ENCODE assay signal across 8 mouse cellular contexts in genomic region chr3:157520433-157520832, GRCm38 (mm10). TPM values are rescaled to one million over a fixed set of nuclear protein-coding genes. Genes with fewer than 3 reads are reported as not detected.
DNase-seq lines count a peak whose midpoint lies in the region; ATAC-seq lines count a peak whose summit lies in the region.

No protein-coding gene starts in this region.

- 0 out of 2 replicates have a peak, but pooled peaks cover 4% of the 10 kb centered on the region for H3K4me1 ChIP-seq in hindbrain, embryonic 13.5 days (replicated peaks)
- H3K4me1 ChIP-seq in midbrain, embryonic 15.5 days = no peaks in the 10 kb centered on the region

- DNase-seq in heart, postnatal 36 days = peak; percentile 18
- no peak for DNase-seq in heart, adult 9 months (ENCODE audit: low spot score in 2 of 2)
- peak; percentile 71 for DNase-seq in NIH3T3 (ENCODE audit: low read depth)
- DNase-seq in left cerebral cortex, adult 11 months (ENCODE audit: low spot score) = peak; percentile 40
- DNase-seq in urinary bladder, postnatal 36 days (ENCODE audit: low spot score in 2 of 2) = peak; percentile 24 to 47

- peak; percentile 86 for ATAC-seq in common myeloid progenitor, adult 5-6 weeks (replicated peaks; ENCODE audit: low read depth, poor library complexity, severe bottlenecking)
- ATAC-seq in hindbrain, embryonic 13.5 days (ENCODE audit: low FRiP score) = peak; percentile 84
- peak; percentile 87 for ATAC-seq in midbrain, embryonic 15.5 days (replicated peaks)

- H3K9ac ChIP-seq in hindbrain, embryonic 13.5 days = no peak overlapping the region
- H3K9ac ChIP-seq in midbrain, embryonic 15.5 days = no peak overlapping the region

- intact Hi-C loops in heart, postnatal 36 days (cut with DNase I) = loop anchor here (1.0 kb wide), 1 partner anchor 288 kb away; no protein-coding TSS in a partner anchor

- no peak overlapping the region for H3K4me2 ChIP-seq in hindbrain, embryonic 13.5 days
- H3K4me2 ChIP-seq in midbrain, embryonic 15.5 days = no peak overlapping the region

- H3K9me3 ChIP-seq in hindbrain, embryonic 13.5 days = no peaks in the 10 kb centered on the region
- no peaks in the 10 kb centered on the region for H3K9me3 ChIP-seq in midbrain, embryonic 15.5 days

- H3K36me3 ChIP-seq in hindbrain, embryonic 13.5 days = no peaks in the 10 kb centered on the region
- H3K36me3 ChIP-seq in midbrain, embryonic 15.5 days (replicated peaks) = no peaks in the 10 kb centered on the region

- WGBS in hindbrain, embryonic 13.5 days = 0% methylated on average over 1 of the region's 1 CpGs
- WGBS in midbrain, embryonic 15.5 days = 8% methylated on average over 1 of the region's 1 CpGs

- H3K4me3 ChIP-seq in hindbrain, embryonic 13.5 days = no peak overlapping the region
- no peak overlapping the region for H3K4me3 ChIP-seq in midbrain, embryonic 15.5 days

- peaks cover 17% of the 10 kb centered on the region; the same call in 1 of the 2 replicates for H3K27me3 ChIP-seq in hindbrain, embryonic 13.5 days
- no peaks in the 10 kb centered on the region; the same call in none of the 2 replicates for H3K27me3 ChIP-seq in midbrain, embryonic 15.5 days (replicated peaks)

- H3K27ac ChIP-seq in hindbrain, embryonic 13.5 days = no peak overlapping the region
- H3K27ac ChIP-seq in midbrain, embryonic 15.5 days = no peak overlapping the region

RNA-seq across cellular contexts. Expression of gene Zranb2, which starts 13.5 kb away (rescaled TPM):
- 10 to 100 TPM; 36.1 to 36.2 TPM for total RNA-seq in heart, postnatal 36 days (2021)
- 261 and 353 TPM in 2 replicates for total RNA-seq in common myeloid progenitor, adult 5-6 weeks (2017)
- 118 TPM in 2 replicates for polyA plus RNA-seq in hindbrain, embryonic 13.5 days (2015; fragmentation: Nextera tagmentation; extraction: Ambion mirVana)
- 98.3 and 114 TPM in 2 replicates for polyA plus RNA-seq in midbrain, embryonic 15.5 days (2015; fragmentation: Nextera tagmentation; extraction: Ambion mirVana)

RNA-seq across cellular contexts. Expression of gene Ptger3, which starts 46.3 kb away (rescaled TPM):
- under 1 TPM; 0.16 to 0.94 TPM for total RNA-seq in heart, postnatal 36 days (2021)
- total RNA-seq in common myeloid progenitor, adult 5-6 weeks (2017) = 23.3 and 25.3 TPM in 2 replicates
- polyA plus RNA-seq in hindbrain, embryonic 13.5 days (2015; fragmentation: Nextera tagmentation; extraction: Ambion mirVana) = 3.3 and 3.4 TPM in 2 replicates
- polyA plus RNA-seq in midbrain, embryonic 15.5 days (2015; fragmentation: Nextera tagmentation; extraction: Ambion mirVana) = 3.3 and 4.0 TPM in 2 replicates

Comparison
In these comparisons a context has a peak if more than half of its experiments do, and no peak if none do; other contexts are left out.
1. DNase-seq: peak in heart, postnatal 36 days (2 of 2), NIH3T3 (single experiment), left cerebral cortex, adult 11 months (single experiment) and urinary bladder, postnatal 36 days (2 of 2); none in heart, adult 9 months (0 of 2).
2. RNA of gene Ptger3, which starts 46.3 kb away (total RNA-seq): 23.3 to 25.3 TPM in common myeloid progenitor, adult 5-6 weeks; 0.16 to 0.94 TPM in heart, postnatal 36 days; every median in the first group is over 10 times any median in the second.
3. Peak in every context shown above with its lines, with median percentiles within 50 percentile points of each other: ATAC-seq.